Mouse (Mus musculus) liver, embryonic 11.5 days (tissue): ENCODE data around the gene Cbln1. TPM values are rescaled to one million over a fixed set of nuclear protein-coding genes. Genes with fewer than 3 reads are reported as not detected.

Source experiments
- ATAC-seq: fragments of 200-750 bp; cut with Nextera tagmentation; replicated peaks from 2 replicates; pipeline ENCODE4 v1.8.0; 2017; ENCODE audit warnings: moderate number of reproducible peaks, mild to moderate bottlenecking, moderate TSS enrichment, moderate library complexity; ENCODE audit not compliant: low FRiP score
- DNase-seq: peaks from one replicate; pipeline ENCODE4 v3.0.0-alpha.2; 2017; ENCODE audit warnings: low spot score
- H3K27ac ChIP-seq: fragments of 300-500 bp; sonication (generic); 2 replicates; pipeline ENCODE4 v1.5.1; 2014; ENCODE audit warnings: mild to moderate bottlenecking, low read depth, low read length, control low read depth
- H3K27me3 ChIP-seq: fragments of 300-500 bp; sonication (generic); replicated peaks from 2 replicates; pipeline ENCODE4 v1.6.1; 2014; ENCODE audit warnings: low read length, mixed read lengths; ENCODE audit not compliant: control insufficient read depth, insufficient read depth
- H3K36me3 ChIP-seq: fragments of 300-500 bp; sonication (generic); 2 replicates; pipeline ENCODE4 v1.6.1; 2014; ENCODE audit warnings: mild to moderate bottlenecking, low read length, moderate library complexity, mixed read lengths; ENCODE audit not compliant: control insufficient read depth, insufficient read depth
- H3K4me1 ChIP-seq: fragments of 300-500 bp; sonication (generic); replicated peaks from 2 replicates; pipeline ENCODE4 v1.6.1; 2014; ENCODE audit warnings: low read length, mixed read lengths; ENCODE audit not compliant: control insufficient read depth, insufficient read depth
- H3K4me2 ChIP-seq: fragments of 300-500 bp; sonication (generic); 2 replicates; pipeline ENCODE4 v1.6.1; 2014; ENCODE audit warnings: mild to moderate bottlenecking, control low read depth, moderate library complexity
- H3K4me3 ChIP-seq: fragments of 300-500 bp; sonication (generic); 2 replicates; pipeline ENCODE4 v1.5.1; 2014; ENCODE audit warnings: low read depth, low read length, control low read depth
- H3K9ac ChIP-seq: fragments of 300-500 bp; sonication (generic); 2 replicates; pipeline ENCODE4 v1.6.1; 2014; ENCODE audit warnings: low read depth, low read length, control low read depth
- H3K9me3 ChIP-seq: fragments of 300-500 bp; sonication (generic); 2 replicates; pipeline ENCODE4 v1.6.1; 2016; ENCODE audit warnings: low read length, inconsistent platforms, mixed read lengths; ENCODE audit not compliant: control insufficient read depth
- WGBS: fragments of 180-500 bp; shearing (Covaris S2); extraction: QIAGEN DNeasy Blood & Tissue Kit; methylation state at CpG from one replicate; pipeline ENCODE4 v1.1.7; 2014; 5-methylcytosine and 5-hydroxymethylcytosine counted together
- polyA plus RNA-seq: library from polyadenylated mRNA; unstranded; fragments of >200 nt; fragmentation: Nextera tagmentation; extraction: Ambion mirVana; gene quantifications from 2 replicates; pipeline ENCODE4 v1.2.1, GENCODE M21; 2014

Cbln1 gene
- polyA plus RNA-seq, 1 experiment from 2014 or later: 0.43 TPM

- no peak overlapping the region for H3K4me3 ChIP-seq
- no peaks in the 10 kb centered on the region for H3K36me3 ChIP-seq
- H3K27ac ChIP-seq: no peak overlapping the region
- H3K9ac ChIP-seq: no peak overlapping the region
- ATAC-seq: no peak
- no peaks in the 10 kb centered on the region; the same call in 1 of the 2 replicates for H3K27me3 ChIP-seq
- no peak for DNase-seq
- no peaks in the 10 kb centered on the region for H3K9me3 ChIP-seq
- 90% methylated on average over 7 of the region's 7 CpGs for WGBS
- no peak overlapping the region for H3K4me2 ChIP-seq
- H3K4me1 ChIP-seq: no peaks in the 10 kb centered on the region
Measured at GRCm38 (mm10) chr8:87496511-87496910, 24.1 kb upstream of the Cbln1 start.

- H3K4me3 ChIP-seq: no peak overlapping the region
- no peak overlapping the region for H3K4me2 ChIP-seq
- no peak overlapping the region for H3K9ac ChIP-seq
- H3K9me3 ChIP-seq: no peaks in the 10 kb centered on the region
- ATAC-seq (no peak), DNase-seq (no peak)
- no peaks in the 10 kb centered on the region for H3K27me3 ChIP-seq
- no peaks in the 10 kb centered on the region for H3K36me3 ChIP-seq
- WGBS: 71% methylated on average over 9 of the region's 9 CpGs
- H3K4me1 ChIP-seq: no peaks in the 10 kb centered on the region
- H3K27ac ChIP-seq: no peak overlapping the region
Measured at GRCm38 (mm10) chr8:87494862-87495261, 22.5 kb upstream of the Cbln1 start.

- no peak overlapping the region for H3K4me2 ChIP-seq
- no peaks in the 10 kb centered on the region for H3K9me3 ChIP-seq
- H3K9ac ChIP-seq: no peak overlapping the region
- 55% methylated on average over 5 of the region's 5 CpGs for WGBS
- no peaks in the 10 kb centered on the region for H3K36me3 ChIP-seq
- ATAC-seq (no peak), DNase-seq (no peak)
- H3K27me3 ChIP-seq: no peaks in the 10 kb centered on the region
- H3K27ac ChIP-seq: no peak overlapping the region
- no peaks in the 10 kb centered on the region for H3K4me1 ChIP-seq
- H3K4me3 ChIP-seq: no peak overlapping the region
Measured at GRCm38 (mm10) chr8:87489841-87490415, 17.5 kb upstream of the Cbln1 start.

GRCm38 (mm10) chr8:87481396-87481795, 9.0 kb upstream of the Cbln1 start:
- ATAC-seq: no peak
- WGBS: 77% methylated on average over 1 of the region's 1 CpGs
- peaks cover 11% of the 10 kb centered on the region for H3K27me3 ChIP-seq
- no peak for DNase-seq
- no peak overlapping the region for H3K4me3 ChIP-seq
- no peak overlapping the region for H3K4me2 ChIP-seq
- no peaks in the 10 kb centered on the region for H3K36me3 ChIP-seq
- H3K4me1 ChIP-seq: no peaks in the 10 kb centered on the region
- no peaks in the 10 kb centered on the region for H3K9me3 ChIP-seq
- H3K9ac ChIP-seq: no peak overlapping the region
- no peak overlapping the region for H3K27ac ChIP-seq

GRCm38 (mm10) chr8:87478221-87478620, 5.8 kb upstream of the Cbln1 start:
- 66% methylated on average over 3 of the region's 3 CpGs for WGBS
- H3K4me1 ChIP-seq: peaks cover under 1% of the 10 kb centered on the region; the same call in 1 of the 2 replicates
- no peaks in the 10 kb centered on the region for H3K36me3 ChIP-seq
- H3K9me3 ChIP-seq: no peaks in the 10 kb centered on the region
- no peak for ATAC-seq
- no peak overlapping the region for H3K4me2 ChIP-seq
- H3K9ac ChIP-seq: no peak overlapping the region
- peaks cover 37% of the 10 kb centered on the region for H3K27me3 ChIP-seq
- H3K27ac ChIP-seq: no peak overlapping the region
- DNase-seq: no peak
- no peak overlapping the region for H3K4me3 ChIP-seq

- WGBS: 52% methylated on average over 3 of the region's 3 CpGs
- Histone ChIP-seq H3K36me3 (no peaks in the 10 kb centered on the region), H3K9me3 (no peaks in the 10 kb centered on the region), H3K27ac (no peak overlapping the region), H3K9ac (no peak overlapping the region), H3K27me3 (peaks cover 45% of the 10 kb centered on the region), H3K4me2 (no peak overlapping the region), H3K4me1 (peaks cover 6% of the 10 kb centered on the region; the same call in 1 of the 2 replicates), H3K4me3 (no peak overlapping the region)
- DNase-seq (no peak), ATAC-seq (no peak)
Measured at GRCm38 (mm10) chr8:87477102-87477645, 4.8 kb upstream of the Cbln1 start.

- no peak overlapping the region for H3K9ac ChIP-seq
- H3K4me3 ChIP-seq: no peak overlapping the region
- H3K4me2 ChIP-seq: no peak overlapping the region
- H3K9me3 ChIP-seq: no peaks in the 10 kb centered on the region
- 62% methylated on average over 3 of the region's 3 CpGs for WGBS
- H3K4me1 ChIP-seq: peaks cover 6% of the 10 kb centered on the region; the same call in 1 of the 2 replicates
- H3K36me3 ChIP-seq: no peaks in the 10 kb centered on the region
- no peak overlapping the region for H3K27ac ChIP-seq
- DNase-seq (no peak), ATAC-seq (no peak)
- H3K27me3 ChIP-seq: peaks cover 62% of the 10 kb centered on the region
Measured at GRCm38 (mm10) chr8:87475551-87475950, 3.1 kb upstream of the Cbln1 start.

GRCm38 (mm10) chr8:87474379-87474778, 2.0 kb upstream of the Cbln1 start:
- 71% methylated on average over 8 of the region's 8 CpGs for WGBS
- ATAC-seq: no peak
- no peak for DNase-seq
- peaks cover 73% of the 10 kb centered on the region for H3K27me3 ChIP-seq
- no peak overlapping the region for H3K9ac ChIP-seq
- H3K9me3 ChIP-seq: no peaks in the 10 kb centered on the region
- no peak overlapping the region for H3K27ac ChIP-seq
- H3K4me3 ChIP-seq: no peak overlapping the region
- H3K36me3 ChIP-seq: no peaks in the 10 kb centered on the region
- H3K4me1 ChIP-seq: peaks cover 6% of the 10 kb centered on the region; the same call in 1 of the 2 replicates
- H3K4me2 ChIP-seq: no peak overlapping the region

- WGBS: 44% methylated on average over 2 of the region's 2 CpGs
- H3K27ac ChIP-seq: no peak overlapping the region
- peaks cover 6% of the 10 kb centered on the region; the same call in 1 of the 2 replicates for H3K4me1 ChIP-seq
- no peak overlapping the region for H3K9ac ChIP-seq
- no peak for ATAC-seq
- H3K36me3 ChIP-seq: no peaks in the 10 kb centered on the region
- no peak overlapping the region for H3K4me3 ChIP-seq
- H3K4me2 ChIP-seq: no peak overlapping the region
- no peaks in the 10 kb centered on the region for H3K9me3 ChIP-seq
- DNase-seq: no peak
- peaks cover 78% of the 10 kb centered on the region for H3K27me3 ChIP-seq
Measured at GRCm38 (mm10) chr8:87473940-87474339, 1.5 kb upstream of the Cbln1 start.
